Mouse (Mus musculus) ES-E14 (cell line): ENCODE results near the gene Ift122.

Source experiments
- MAFK ChIP-seq: IDR thresholded peaks from 2 replicates; pipeline ENCODE4 v1.6.1; 2014; ENCODE audit warnings: mild to moderate bottlenecking, low read depth, low read length, inconsistent platforms; ENCODE audit not compliant: insufficient read depth
- ZC3H11A ChIP-seq: IDR thresholded peaks from 2 replicates; pipeline ENCODE4 v1.6.1; 2012; ENCODE audit warnings: low read depth, mild to moderate bottlenecking, inconsistent platforms, low read length, borderline replicate concordance

GRCm38 (mm10) chr6:115845006-115845405 is 8.3 kb upstream of the Ift122 start:
- TF ChIP-seq MAFK (no peak), ZC3H11A (no peak)
